Mouse (Mus musculus): ENCODE results near the gene Nrg4. TPM values are rescaled to one million over a fixed set of nuclear protein-coding genes. Genes with fewer than 3 reads are reported as not detected.

Gene Nrg4
- polyA plus RNA-seq, 1 experiment from 2014 or later, result 1.7 TPM

GRCm38 (mm10) chr9:55308455-55308854, 18.2 kb downstream of the Nrg4 start:
- no peak for ATAC-seq (ENCODE audit: low FRiP score)
- Histone ChIP-seq H3K36me3 (no peaks in the 10 kb centered on the region), H3K27me3 (no peaks in the 10 kb centered on the region), H3K4me2 (no peak overlapping the region), H3K4me3 (no peak overlapping the region), H3K4me1 (replicated peaks) (no peaks in the 10 kb centered on the region), H3K27ac (no peak overlapping the region), H3K9ac (no peak overlapping the region), H3K9me3 (no peaks in the 10 kb centered on the region)
- 88% methylated on average over 5 of the region's 5 CpGs for WGBS

- 76% methylated on average over 5 of the region's 5 CpGs for WGBS
- Histone ChIP-seq H3K4me2 (no peak overlapping the region), H3K4me1 (replicated peaks) (no peaks in the 10 kb centered on the region), H3K27me3 (no peaks in the 10 kb centered on the region), H3K4me3 (no peak overlapping the region), H3K9me3 (no peaks in the 10 kb centered on the region), H3K9ac (no peak overlapping the region), H3K36me3 (no peaks in the 10 kb centered on the region), H3K27ac (no peak overlapping the region)
- ATAC-seq (ENCODE audit: low FRiP score), result no peak
Measured at GRCm38 (mm10) chr9:55307557-55307956, 19.1 kb downstream of the Nrg4 start.

GRCm38 (mm10) chr9:55307066-55307465, 19.6 kb downstream of the Nrg4 start:
- Histone ChIP-seq H3K9ac (no peak overlapping the region), H3K36me3 (no peaks in the 10 kb centered on the region), H3K4me3 (no peak overlapping the region), H3K4me2 (no peak overlapping the region), H3K27me3 (no peaks in the 10 kb centered on the region), H3K4me1 (replicated peaks) (no peaks in the 10 kb centered on the region), H3K9me3 (no peaks in the 10 kb centered on the region), H3K27ac (no peak overlapping the region)
- 65% methylated on average over 2 of the region's 2 CpGs for WGBS
- no peak for ATAC-seq (ENCODE audit: low FRiP score)

GRCm38 (mm10) chr9:55296221-55296620, 30.4 kb downstream of the Nrg4 start:
- no peaks in the 10 kb centered on the region for H3K36me3 ChIP-seq
- no peaks in the 10 kb centered on the region for H3K4me1 ChIP-seq (replicated peaks)
- H3K4me2 ChIP-seq, result no peak overlapping the region
- H3K27me3 ChIP-seq, result no peaks in the 10 kb centered on the region
- no peak overlapping the region for H3K4me3 ChIP-seq
- 67% methylated on average over 2 of the region's 2 CpGs for WGBS
- H3K9ac ChIP-seq, result no peak overlapping the region
- ATAC-seq (ENCODE audit: low FRiP score), result no peak
- H3K9me3 ChIP-seq, result no peaks in the 10 kb centered on the region
- no peak overlapping the region for H3K27ac ChIP-seq

- no peak overlapping the region for H3K4me3 ChIP-seq
- no peaks in the 10 kb centered on the region for H3K36me3 ChIP-seq
- no peak overlapping the region for H3K9ac ChIP-seq
- no peak for ATAC-seq (ENCODE audit: low FRiP score)
- no peak overlapping the region for H3K4me2 ChIP-seq
- H3K27ac ChIP-seq, result no peak overlapping the region
- no peaks in the 10 kb centered on the region for H3K9me3 ChIP-seq
- H3K4me1 ChIP-seq (replicated peaks), result no peaks in the 10 kb centered on the region
- H3K27me3 ChIP-seq, result no peaks in the 10 kb centered on the region
- WGBS, result 90% methylated on average over 4 of the region's 4 CpGs
Measured at GRCm38 (mm10) chr9:55291966-55292365, 34.7 kb downstream of the Nrg4 start.

GRCm38 (mm10) chr9:55289475-55290198, 37.0 kb downstream of the Nrg4 start:
- H3K9ac ChIP-seq, result no peak overlapping the region
- H3K4me3 ChIP-seq, result no peak overlapping the region

GRCm38 (mm10) chr9:55285197-55285596, 41.4 kb downstream of the Nrg4 start:
- Histone ChIP-seq H3K9me3 (no peaks in the 10 kb centered on the region), H3K27ac (no peak overlapping the region), H3K9ac (no peak overlapping the region), H3K36me3 (no peaks in the 10 kb centered on the region), H3K4me2 (no peak overlapping the region), H3K4me1 (replicated peaks) (no peaks in the 10 kb centered on the region), H3K27me3 (no peaks in the 10 kb centered on the region), H3K4me3 (no peak overlapping the region)
- 77% methylated on average over 3 of the region's 3 CpGs for WGBS
- ATAC-seq (ENCODE audit: low FRiP score), result no peak

More at GRCm38 (mm10) chr9:55289475-55290198, 37.0 kb downstream of the Nrg4 start:
- no peak for ATAC-seq (ENCODE audit: low FRiP score)
- no peaks in the 10 kb centered on the region for H3K4me1 ChIP-seq (replicated peaks)
- no peak overlapping the region for H3K4me2 ChIP-seq
- H3K27ac ChIP-seq, result no peak overlapping the region
- H3K36me3 ChIP-seq, result no peaks in the 10 kb centered on the region
- H3K9me3 ChIP-seq, result no peaks in the 10 kb centered on the region
- WGBS, result 73% methylated on average over 3 of the region's 3 CpGs
- no peaks in the 10 kb centered on the region for H3K27me3 ChIP-seq

GRCm38 (mm10) chr9:55283516-55283915, 43.1 kb downstream of the Nrg4 start:
- Histone ChIP-seq H3K4me1 (replicated peaks) (no peaks in the 10 kb centered on the region), H3K4me2 (no peak overlapping the region), H3K4me3 (no peak overlapping the region), H3K9ac (no peak overlapping the region), H3K27me3 (no peaks in the 10 kb centered on the region), H3K36me3 (no peaks in the 10 kb centered on the region), H3K27ac (no peak overlapping the region), H3K9me3 (no peaks in the 10 kb centered on the region)
- no peak for ATAC-seq (ENCODE audit: low FRiP score)
- WGBS, result 9% methylated on average over 14 of the region's 14 CpGs

- H3K9me3 ChIP-seq, result no peaks in the 10 kb centered on the region
- no peaks in the 10 kb centered on the region for H3K4me1 ChIP-seq (replicated peaks)
- H3K4me2 ChIP-seq, result no peak overlapping the region
- ATAC-seq (ENCODE audit: low FRiP score), result no peak
- H3K36me3 ChIP-seq, result no peaks in the 10 kb centered on the region
- H3K27me3 ChIP-seq, result no peaks in the 10 kb centered on the region
- H3K4me3 ChIP-seq, result no peak overlapping the region
- H3K9ac ChIP-seq, result no peak overlapping the region
- WGBS, result 90% methylated on average over 8 of the region's 8 CpGs
- H3K27ac ChIP-seq, result no peak overlapping the region
Measured at GRCm38 (mm10) chr9:55279114-55279825, 47.4 kb downstream of the Nrg4 start.

- 67% methylated on average over 4 of the region's 4 CpGs for WGBS
- Histone ChIP-seq H3K9me3 (no peaks in the 10 kb centered on the region), H3K27me3 (no peaks in the 10 kb centered on the region), H3K9ac (no peak overlapping the region), H3K4me3 (no peak overlapping the region), H3K27ac (no peak overlapping the region), H3K4me1 (replicated peaks) (no peaks in the 10 kb centered on the region), H3K4me2 (no peak overlapping the region), H3K36me3 (no peaks in the 10 kb centered on the region)
- ATAC-seq (ENCODE audit: low FRiP score), result no peak
Measured at GRCm38 (mm10) chr9:55277562-55277961, 49.1 kb downstream of the Nrg4 start.

GRCm38 (mm10) chr9:55273906-55274305, 52.7 kb downstream of the Nrg4 start:
- H3K9ac ChIP-seq, result no peak overlapping the region
- ATAC-seq (ENCODE audit: low FRiP score), result no peak
- H3K27ac ChIP-seq, result no peak overlapping the region
- no peaks in the 10 kb centered on the region for H3K4me1 ChIP-seq (replicated peaks)
- H3K4me2 ChIP-seq, result no peak overlapping the region
- H3K9me3 ChIP-seq, result no peaks in the 10 kb centered on the region
- WGBS, result 46% methylated on average over 4 of the region's 4 CpGs
- no peaks in the 10 kb centered on the region for H3K36me3 ChIP-seq
- H3K27me3 ChIP-seq, result no peaks in the 10 kb centered on the region
- no peak overlapping the region for H3K4me3 ChIP-seq

- Histone ChIP-seq H3K27ac (no peak overlapping the region), H3K4me3 (no peak overlapping the region), H3K9me3 (no peaks in the 10 kb centered on the region), H3K9ac (no peak overlapping the region), H3K36me3 (no peaks in the 10 kb centered on the region), H3K4me2 (no peak overlapping the region), H3K27me3 (no peaks in the 10 kb centered on the region), H3K4me1 (replicated peaks) (no peaks in the 10 kb centered on the region)
- no peak for ATAC-seq (ENCODE audit: low FRiP score)
- WGBS, result 59% methylated on average over 5 of the region's 5 CpGs
Measured at GRCm38 (mm10) chr9:55271960-55272560, 54.6 kb downstream of the Nrg4 start.
